Mouse (Mus musculus): ENCODE results near the gene Fam13c. TPM values are rescaled to one million over a fixed set of nuclear protein-coding genes. Genes with fewer than 3 reads are reported as not detected.

Fam13c gene
- polyA plus RNA-seq (2012; rRNA removed) = 2.5 and 3.3 TPM in 2 replicates

DNA sequence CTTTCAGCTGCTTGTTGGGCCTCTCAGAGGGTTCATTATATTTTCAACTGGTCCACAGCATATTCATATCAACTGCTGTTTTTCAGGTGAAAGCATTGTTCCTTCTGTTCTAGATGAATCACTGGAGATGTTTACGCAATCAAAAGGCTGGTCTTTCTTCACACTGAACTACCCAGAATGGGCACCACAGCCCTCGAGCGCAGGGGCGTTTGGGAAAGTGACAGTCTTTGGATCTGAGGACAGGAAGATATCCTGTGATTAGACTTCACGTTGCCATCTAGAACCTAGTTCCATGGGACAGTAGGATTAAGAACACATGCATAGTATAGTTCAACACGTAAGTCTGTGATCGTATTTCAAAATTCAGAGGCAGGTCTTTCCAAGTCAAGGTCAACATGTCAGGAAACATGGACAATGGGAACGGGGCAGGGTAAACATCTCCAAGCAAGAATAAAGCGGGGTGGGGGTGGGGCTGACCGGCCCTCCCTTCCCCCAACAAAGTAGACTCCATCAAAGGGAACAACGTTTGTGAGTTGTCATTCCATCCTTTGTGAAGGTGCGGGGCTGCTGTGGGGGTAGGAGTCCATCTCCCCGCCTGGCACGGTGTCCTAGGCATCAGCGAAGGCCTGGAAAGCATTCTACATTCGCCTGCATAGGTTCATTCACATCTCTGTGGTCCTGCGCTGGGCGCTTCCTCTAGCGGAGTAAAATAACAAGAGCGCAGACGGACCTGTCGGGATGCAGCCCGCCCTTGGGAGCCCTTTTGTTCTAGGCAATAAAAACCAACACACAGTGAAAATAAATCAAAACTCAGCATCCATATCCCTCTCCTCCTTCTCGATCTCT, at the start of gene Fam13c:
TSS of gene Fam13c (plus strand) at position 806 of the 846 bp plus-strand sequence.

Other genes with a start within 250 kb of the Fam13c start
- gene Mrln, start 235.8 kb upstream of the Fam13c start, polyA plus RNA-seq (2012; rRNA removed) = 1.1 and 1.4 TPM in 2 replicates
- gene Slc16a9, start 195.4 kb upstream of the Fam13c start, polyA plus RNA-seq (2012; rRNA removed) = 11.2 and 11.8 TPM in 2 replicates
- 0.21 and 0.36 TPM in 2 replicates for gene Phyhipl, start 215.5 kb downstream of the Fam13c start, polyA plus RNA-seq (2012; rRNA removed)

Measured in ovary, adult 2 months (tissue).